Mouse (Mus musculus): Measurements from ENCODE around the gene Atp6v1g2. TPM values are rescaled to one million over a fixed set of nuclear protein-coding genes. Genes with fewer than 3 reads are reported as not detected.

Atp6v1g2 gene
- polyA plus RNA-seq (2017; shearing (Covaris generic)): 5.4 TPM

DNA sequence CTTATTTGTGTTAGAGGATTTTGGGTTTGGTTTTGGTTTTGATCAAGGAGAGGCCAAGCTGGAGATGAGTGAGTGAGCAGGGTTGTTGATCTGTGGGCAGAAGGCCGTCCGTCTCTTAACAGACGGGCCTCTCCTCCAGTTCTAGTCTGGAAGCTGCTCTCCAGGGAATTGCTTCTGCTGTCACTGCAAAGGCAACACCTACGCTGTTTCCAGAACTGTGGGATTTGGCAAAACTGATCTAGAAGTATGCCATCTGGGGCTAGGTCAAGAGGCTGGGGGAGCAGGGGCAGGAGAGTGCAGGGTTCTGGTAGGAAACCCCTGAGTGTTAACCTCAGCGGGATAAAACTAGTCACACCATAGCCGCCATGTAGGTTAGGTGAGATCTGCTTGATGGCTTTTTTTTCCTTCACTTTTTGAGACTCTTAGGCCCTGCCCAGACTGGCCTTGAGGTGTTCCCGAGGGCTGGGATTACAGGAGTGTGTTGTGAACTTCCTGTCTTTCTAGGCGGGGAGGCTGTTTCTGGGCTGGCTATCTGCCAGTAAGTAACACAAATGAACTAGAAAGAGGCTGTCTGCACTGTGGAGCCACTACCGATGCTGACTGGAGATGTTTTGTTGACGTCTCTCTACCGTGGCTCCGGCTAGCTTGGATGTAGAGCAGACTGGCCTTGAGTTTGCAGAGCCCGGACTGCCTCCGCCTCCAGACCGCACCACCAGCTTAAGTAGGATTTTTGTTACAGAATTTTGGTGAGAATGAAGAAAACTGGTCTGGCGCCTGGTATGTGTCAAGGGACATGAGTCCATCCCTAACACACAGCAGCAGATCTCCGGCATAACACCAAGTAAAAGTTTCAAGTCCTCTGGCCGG is at the start of gene Atp6v1g2:
Gene Atp6v1g2, plus strand, starts transcription at position 547 of the 867 bp plus-strand sequence.

DNA sequence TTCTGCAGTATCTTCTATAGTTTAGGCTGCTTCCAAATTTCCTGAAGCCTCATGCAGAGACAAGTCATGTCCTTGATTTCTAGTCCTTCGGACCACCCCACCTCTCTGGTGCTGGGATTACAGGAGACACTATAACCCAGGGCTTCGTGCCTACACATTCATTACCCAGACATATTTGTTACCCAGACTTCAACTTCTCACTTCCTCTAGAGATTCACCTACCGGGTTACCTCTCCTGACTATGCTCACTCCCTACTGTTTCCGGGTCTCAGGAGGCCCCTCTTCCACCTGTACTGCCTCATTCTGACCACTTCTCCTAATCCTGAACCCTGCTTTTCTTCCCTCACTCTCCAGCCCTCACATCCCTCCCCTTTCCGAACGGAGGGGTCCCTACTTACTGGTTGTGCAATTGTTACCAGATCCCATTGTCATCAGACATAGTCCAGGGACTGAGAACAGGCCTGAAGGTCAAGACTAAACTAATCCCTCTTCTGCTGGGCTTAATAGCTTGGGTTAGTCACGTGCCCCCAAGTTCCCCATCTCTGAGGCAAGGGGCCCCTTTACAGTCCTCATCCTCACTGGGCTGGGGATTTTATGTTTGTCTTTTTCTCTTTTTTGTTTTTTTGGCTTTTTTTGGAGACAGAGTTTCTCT is 45.4 kb upstream of the Atp6v1g2 start, which contains the start of gene Lst1:
Gene Lst1, minus strand, starts transcription at position 481 of the 652 bp plus-strand sequence.

DNA sequence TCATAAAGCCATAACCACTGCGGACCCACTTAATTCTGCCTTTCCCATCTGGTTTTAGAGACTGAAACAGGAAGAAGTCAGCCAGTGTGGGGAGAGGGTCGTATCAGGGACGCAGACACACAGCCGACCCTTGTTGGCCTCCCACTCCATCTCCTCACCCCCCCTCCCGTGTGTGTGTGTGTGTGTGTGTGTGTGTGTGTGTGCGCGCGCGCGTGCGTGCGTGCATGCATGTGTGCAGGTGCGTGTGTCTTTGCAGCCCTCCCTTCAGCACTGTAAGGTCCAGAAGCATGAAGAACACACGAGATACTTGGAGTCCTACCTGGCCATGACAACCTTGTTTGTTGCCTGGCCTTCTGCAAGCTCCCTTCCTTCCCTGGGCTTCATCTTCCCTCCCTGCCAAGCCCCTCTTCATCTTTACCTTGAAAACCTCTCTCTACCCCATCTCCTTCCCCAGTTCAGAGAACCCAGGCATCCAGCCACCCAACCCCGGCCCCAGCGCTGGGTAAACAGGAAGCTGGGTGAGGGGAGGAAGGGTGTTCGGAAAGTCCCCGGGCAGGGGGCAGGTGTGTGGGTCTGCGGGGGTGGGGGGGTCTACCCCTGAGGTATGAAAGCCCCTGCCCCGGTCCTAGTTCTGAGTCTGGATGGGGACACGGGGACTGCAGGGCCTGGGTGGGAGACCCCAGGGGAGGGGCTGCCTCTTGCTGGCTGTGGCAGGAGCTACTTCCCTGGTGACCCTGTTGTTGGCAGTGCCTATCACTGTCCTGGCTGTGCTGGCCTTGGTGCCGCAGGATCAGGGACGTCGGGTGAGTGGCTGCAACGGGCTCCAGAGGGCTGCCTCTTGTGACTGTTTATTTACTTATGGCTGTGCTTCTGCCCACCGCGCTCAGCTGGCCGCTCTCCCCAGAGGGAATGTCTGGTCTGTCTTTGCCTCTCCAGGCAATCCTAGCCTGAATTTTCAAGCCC is 39.3 kb upstream of the Atp6v1g2 start, which contains the start of gene Ltb:
Gene Ltb, plus strand, starts transcription at position 559 of the 963 bp plus-strand sequence.

DNA sequence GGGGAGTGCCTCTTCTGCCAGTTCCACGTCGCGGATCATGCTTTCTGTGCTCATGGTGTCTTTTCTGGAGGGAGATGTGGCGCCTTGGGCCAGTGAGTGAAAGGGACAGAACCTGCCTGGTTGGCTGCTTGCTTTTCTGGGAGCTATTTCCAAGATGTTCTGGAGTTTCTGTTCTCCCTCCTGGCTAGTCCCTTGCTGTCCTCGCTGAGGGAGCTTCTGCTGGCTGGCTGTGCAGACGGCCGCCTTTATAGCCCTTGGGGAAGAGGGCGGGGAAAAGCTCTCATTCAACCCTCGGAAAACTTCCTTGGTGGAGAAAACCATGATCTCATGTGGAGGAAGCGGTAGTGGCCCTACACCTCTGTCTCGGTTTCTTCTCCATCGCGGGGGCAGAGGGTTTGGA is 31.7 kb upstream of the Atp6v1g2 start, which contains the start of gene Tnf:
Gene Tnf, minus strand, starts transcription at position 221 of the 400 bp plus-strand sequence.

DNA sequence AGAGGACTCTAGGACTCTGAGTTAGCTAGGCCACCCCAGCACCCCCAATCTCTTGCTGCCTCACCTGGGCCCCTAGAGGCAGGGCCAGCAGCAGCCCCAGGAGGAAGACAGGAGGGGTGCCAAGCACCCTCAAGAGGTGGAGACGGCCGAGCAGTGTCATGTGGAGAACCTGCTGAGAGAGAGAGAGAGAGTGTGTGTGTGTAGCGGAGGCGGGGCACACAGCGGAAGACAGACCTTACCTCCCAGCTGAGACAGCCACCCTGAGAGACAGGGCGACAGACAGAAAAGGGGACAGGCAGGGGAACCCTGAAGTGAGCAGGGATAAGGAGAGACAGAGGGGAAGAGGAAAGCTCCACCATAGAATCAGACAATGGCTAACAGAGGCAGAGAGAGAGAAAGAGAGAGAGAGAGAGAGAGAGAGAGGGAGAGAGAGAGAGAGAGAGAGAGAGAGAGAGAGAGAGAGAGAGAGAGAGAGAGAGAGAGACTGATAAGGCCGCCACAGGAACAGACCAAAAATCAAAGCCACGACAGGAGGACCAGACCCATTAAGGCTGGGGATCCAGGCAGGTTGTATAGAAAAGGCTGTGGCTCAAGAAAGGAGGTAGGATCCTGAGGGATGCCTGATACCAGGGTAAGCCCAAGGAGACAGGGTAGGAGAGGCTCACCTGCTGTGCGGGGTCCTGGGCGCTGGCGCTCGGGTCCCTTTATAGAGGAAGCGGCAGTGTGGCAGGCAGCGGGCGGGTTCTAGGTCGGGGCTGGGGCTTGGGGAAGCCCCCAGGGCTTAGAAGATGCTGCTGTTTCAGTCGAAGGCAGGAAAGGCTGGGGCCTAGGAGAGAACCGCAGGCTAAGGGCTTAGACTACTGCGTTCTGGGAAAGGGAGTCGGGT is 28.7 kb upstream of the Atp6v1g2 start, which contains the start of gene Lta:
Gene Lta, minus strand, starts transcription at position 858 of the 886 bp plus-strand sequence.

DNA sequence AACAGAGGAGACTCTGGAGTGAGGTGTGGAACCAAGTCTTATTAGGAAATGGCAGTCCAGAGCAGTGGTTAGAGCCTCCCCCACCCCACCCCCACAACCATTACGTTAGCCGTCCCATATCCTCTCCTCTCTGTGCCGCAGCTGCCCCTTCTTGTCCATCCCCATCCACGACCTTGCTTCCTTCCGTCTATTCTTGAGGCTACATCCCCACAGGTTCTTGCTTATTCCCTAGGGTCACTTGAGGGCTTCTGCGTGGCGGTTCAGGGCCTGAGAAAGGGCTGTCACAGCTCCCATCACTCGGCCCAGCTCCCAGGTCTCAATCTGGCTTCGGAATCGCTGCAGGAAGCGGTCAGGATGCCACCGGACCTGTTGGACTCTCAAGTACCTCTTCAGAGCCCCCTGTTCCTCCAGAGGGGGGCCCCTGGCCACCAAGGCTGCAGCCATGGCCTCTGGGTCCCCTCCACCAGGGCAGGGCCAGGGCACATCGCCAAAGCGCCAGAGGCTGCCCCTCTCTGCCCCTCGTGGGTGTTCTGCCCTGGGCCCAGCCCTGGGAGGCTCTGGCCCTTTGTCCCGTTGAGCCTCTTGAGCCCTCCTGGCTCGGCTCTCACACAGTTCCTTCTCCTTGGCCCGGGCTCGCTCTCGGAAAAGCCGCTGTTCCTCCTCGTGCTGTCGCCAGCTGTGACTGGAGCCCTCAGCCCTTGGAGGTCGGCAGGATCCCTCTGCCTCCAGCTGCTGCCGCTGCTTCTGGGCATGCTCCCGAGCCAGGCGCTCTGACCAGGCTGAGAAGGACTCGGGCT is 13.1 kb upstream of the Atp6v1g2 start, which contains the start of gene Gm16181:
Gene Gm16181, plus strand, starts transcription at position 679 of the 797 bp plus-strand sequence.

DNA sequence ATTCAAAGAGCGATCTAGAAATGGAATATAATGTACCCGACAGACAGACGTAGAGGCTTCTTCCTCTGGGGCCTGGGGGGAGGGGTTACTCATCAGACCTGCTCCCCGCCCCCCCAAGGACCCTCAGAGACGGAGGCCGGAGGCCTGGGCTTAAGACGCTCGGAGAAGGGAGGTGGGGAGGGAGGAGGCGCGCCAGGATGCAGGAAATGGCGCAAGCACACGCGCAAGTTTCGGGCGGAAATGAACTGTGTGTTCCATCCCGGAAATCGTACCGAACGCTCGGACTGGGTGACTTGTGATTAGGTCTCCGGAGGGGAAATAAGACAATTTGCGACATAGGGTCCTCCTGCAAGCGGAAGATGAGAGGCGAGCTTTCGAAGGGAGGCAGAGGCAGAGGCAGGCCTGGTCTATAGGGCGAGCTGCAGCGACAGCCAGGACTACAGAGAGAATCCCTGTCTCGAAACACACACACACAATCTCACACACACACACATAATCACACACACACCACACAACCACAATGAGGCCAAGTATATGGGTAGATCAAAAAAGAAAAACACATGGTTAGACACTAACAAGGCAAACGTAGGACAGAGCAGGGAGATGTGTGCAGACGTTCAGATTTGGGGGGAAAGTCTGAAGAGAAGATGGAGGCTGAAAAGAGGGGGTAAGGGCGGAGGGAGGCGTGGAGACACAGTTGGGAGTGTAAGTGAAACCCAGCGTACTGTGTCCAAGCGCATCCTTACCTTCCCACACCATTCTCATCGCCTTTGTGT is 2.3 kb downstream of the Atp6v1g2 start, which contains the start of gene Nfkbil1:
Gene Nfkbil1, minus strand, starts transcription at position 179 of the 776 bp plus-strand sequence.

DNA sequence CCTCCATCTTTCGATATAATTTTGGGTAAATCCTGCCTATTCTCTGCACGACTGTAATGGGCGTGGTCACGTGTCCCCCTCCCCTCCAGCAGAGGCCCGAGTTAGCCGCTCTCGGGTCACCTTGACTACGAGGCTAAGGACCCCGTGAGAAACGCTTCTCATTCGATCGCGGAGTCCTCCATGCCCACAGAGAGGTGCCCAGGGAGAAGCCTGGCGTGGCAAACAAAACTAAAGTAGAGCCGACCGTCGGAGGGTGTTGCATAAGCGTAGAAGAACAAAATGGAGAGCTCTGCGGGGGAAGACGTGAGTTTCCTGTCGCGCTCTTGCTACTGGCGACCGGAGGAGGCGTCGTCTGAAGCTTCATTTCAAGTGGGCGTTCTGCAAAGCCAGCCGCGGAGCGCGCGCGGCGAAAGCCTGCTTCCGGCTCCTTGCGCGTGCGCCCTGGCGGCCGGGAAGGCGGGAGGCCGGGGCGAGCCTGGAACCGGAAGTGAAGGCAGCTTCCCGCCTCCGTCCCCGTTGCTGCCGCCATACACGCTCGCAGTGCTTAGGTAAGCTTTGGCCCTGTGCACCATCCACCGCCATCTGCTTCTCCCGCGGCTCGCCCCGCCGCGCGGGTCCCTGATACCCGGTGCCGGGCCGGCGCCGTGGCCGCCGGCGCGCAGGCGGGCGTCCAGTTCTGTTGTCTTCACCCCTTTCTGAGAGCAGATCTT is 8.0 kb downstream of the Atp6v1g2 start, which contains the start of gene Ddx39b:
Gene Ddx39b, plus strand, starts transcription at position 442 of the 710 bp plus-strand sequence.

DNA sequence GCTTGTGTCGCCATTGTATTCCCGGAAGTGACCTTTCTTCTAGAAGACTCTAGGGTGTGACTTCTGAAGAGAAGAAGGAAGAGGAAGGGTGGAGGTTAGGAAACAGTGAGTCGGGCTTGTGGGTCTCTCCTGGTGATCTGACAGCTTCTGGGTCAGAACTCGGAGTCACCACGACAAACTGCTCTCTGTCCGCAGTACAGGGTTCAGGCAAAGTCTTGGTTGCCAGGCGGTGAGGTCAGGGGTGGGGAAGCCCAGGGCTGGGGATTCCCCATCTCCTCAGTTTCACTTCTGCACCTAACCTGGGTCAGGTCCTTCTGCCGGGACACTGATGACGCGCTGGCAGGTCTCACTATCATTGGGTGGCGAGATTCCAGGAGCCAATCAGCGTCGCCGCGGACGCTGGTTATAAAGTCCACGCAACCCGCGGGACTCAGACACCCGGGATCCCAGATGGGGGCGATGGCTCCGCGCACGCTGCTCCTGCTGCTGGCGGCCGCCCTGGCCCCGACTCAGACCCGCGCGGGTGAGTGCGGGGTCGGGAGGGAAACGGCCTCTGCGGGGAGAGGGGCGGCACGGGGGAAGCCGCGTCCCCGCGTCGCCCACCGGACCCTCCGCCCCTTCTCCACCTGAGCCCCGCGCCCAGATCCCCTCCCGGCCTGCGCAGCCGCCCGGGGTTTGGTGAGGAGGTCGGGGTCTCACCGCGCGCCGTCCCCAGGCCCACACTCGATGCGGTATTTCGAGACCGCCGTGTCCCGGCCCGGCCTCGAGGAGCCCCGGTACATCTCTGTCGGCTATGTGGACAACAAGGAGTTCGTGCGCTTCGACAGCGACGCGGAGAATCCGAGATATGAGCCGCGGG is 29.4 kb downstream of the Atp6v1g2 start, which contains the start of gene H2-D1:
Gene H2-D1, plus strand, starts transcription at position 67 of the 859 bp plus-strand sequence.

Other genes with a start within 250 kb of the Atp6v1g2 start
- 174 TPM for gene Vars, start 232.7 kb upstream of the Atp6v1g2 start, polyA plus RNA-seq (2017; shearing (Covaris generic))
- gene Vwa7, start 217.1 kb upstream of the Atp6v1g2 start, polyA plus RNA-seq (2017; shearing (Covaris generic)): 0.18 TPM
- 0.81 TPM for gene Sapcd1, start 205.6 kb upstream of the Atp6v1g2 start, polyA plus RNA-seq (2017; shearing (Covaris generic))
- gene Msh5, start 186.9 kb upstream of the Atp6v1g2 start, polyA plus RNA-seq (2017; shearing (Covaris generic)): 1.2 TPM
- gene Clic1, start 183.7 kb upstream of the Atp6v1g2 start, polyA plus RNA-seq (2017; shearing (Covaris generic)): 479 TPM
- 1.2 TPM for gene Ddah2, start 174.6 kb upstream of the Atp6v1g2 start, polyA plus RNA-seq (2017; shearing (Covaris generic))
- not detected for gene Ly6g6c, start 168.3 kb upstream of the Atp6v1g2 start, polyA plus RNA-seq (2017; shearing (Covaris generic))
- gene Mpig6b, start 167.5 kb upstream of the Atp6v1g2 start, polyA plus RNA-seq (2017; shearing (Covaris generic)): not detected
- gene Ly6g6e, start 156.8 kb upstream of the Atp6v1g2 start, polyA plus RNA-seq (2017; shearing (Covaris generic)): not detected
- gene Ly6g6d, start 155.6 kb upstream of the Atp6v1g2 start, polyA plus RNA-seq (2017; shearing (Covaris generic)): not detected
- not detected for gene Ly6g6f, start 148.1 kb upstream of the Atp6v1g2 start, polyA plus RNA-seq (2017; shearing (Covaris generic))
- 66.3 TPM for gene Abhd16a, start 144.4 kb upstream of the Atp6v1g2 start, polyA plus RNA-seq (2017; shearing (Covaris generic))
- not detected for gene Ly6g5c, start 125.4 kb upstream of the Atp6v1g2 start, polyA plus RNA-seq (2017; shearing (Covaris generic))
- 1.1 TPM for gene Ly6g5b, start 118.2 kb upstream of the Atp6v1g2 start, polyA plus RNA-seq (2017; shearing (Covaris generic))
- 52.4 TPM for gene Gpank1, start 112.2 kb upstream of the Atp6v1g2 start, polyA plus RNA-seq (2017; shearing (Covaris generic))
- 244 TPM for gene Csnk2b, start 111.6 kb upstream of the Atp6v1g2 start, polyA plus RNA-seq (2017; shearing (Covaris generic))
- gene D17H6S53E, start 107.3 kb upstream of the Atp6v1g2 start, polyA plus RNA-seq (2017; shearing (Covaris generic)): 3.3 TPM
- not detected for gene Apom, start 101.6 kb upstream of the Atp6v1g2 start, polyA plus RNA-seq (2017; shearing (Covaris generic))
- gene Bag6, start 98.5 kb upstream of the Atp6v1g2 start, polyA plus RNA-seq (2017; shearing (Covaris generic)): 57.1 TPM
- 26.9 TPM for gene Prrc2a, start 68.8 kb upstream of the Atp6v1g2 start, polyA plus RNA-seq (2017; shearing (Covaris generic))
- 2.2 TPM for gene Aif1, start 57.6 kb upstream of the Atp6v1g2 start, polyA plus RNA-seq (2017; shearing (Covaris generic))
- gene Lst1, start 45.2 kb upstream of the Atp6v1g2 start, polyA plus RNA-seq (2017; shearing (Covaris generic)): 8.7 TPM
- 2,032 TPM for gene Ltb, start 39.2 kb upstream of the Atp6v1g2 start, polyA plus RNA-seq (2017; shearing (Covaris generic))
- gene Tnf, start 31.7 kb upstream of the Atp6v1g2 start, polyA plus RNA-seq (2017; shearing (Covaris generic)): 40.7 TPM
- gene Lta, start 28.3 kb upstream of the Atp6v1g2 start, polyA plus RNA-seq (2017; shearing (Covaris generic)): 158 TPM
- gene Gm16181, start 12.8 kb upstream of the Atp6v1g2 start, polyA plus RNA-seq (2017; shearing (Covaris generic)): 1.4 TPM
- 22.3 TPM for gene Nfkbil1, start 2.1 kb downstream of the Atp6v1g2 start, polyA plus RNA-seq (2017; shearing (Covaris generic))
- gene Ddx39b, start 8.1 kb downstream of the Atp6v1g2 start, polyA plus RNA-seq (2017; shearing (Covaris generic)): 249 TPM
- gene H2-D1, start 29.1 kb downstream of the Atp6v1g2 start, polyA plus RNA-seq (2017; shearing (Covaris generic)): 5,785 TPM
- gene H2-Q1, start 86.7 kb downstream of the Atp6v1g2 start, polyA plus RNA-seq (2017; shearing (Covaris generic)): 0.17 TPM
- gene H2-Q2, start 108.6 kb downstream of the Atp6v1g2 start, polyA plus RNA-seq (2017; shearing (Covaris generic)): 12.5 TPM
- gene H2-Q4, start 146.0 kb downstream of the Atp6v1g2 start, polyA plus RNA-seq (2017; shearing (Covaris generic)): 40.5 TPM
- gene H2-Q6, start 191.2 kb downstream of the Atp6v1g2 start, polyA plus RNA-seq (2017; shearing (Covaris generic)): 632 TPM
- gene H2-Q7, start 205.5 kb downstream of the Atp6v1g2 start, polyA plus RNA-seq (2017; shearing (Covaris generic)): 2,029 TPM
- gene H2-Q10, start 236.4 kb downstream of the Atp6v1g2 start, polyA plus RNA-seq (2017; shearing (Covaris generic)): 20.6 TPM